Mouse (Mus musculus): ENCODE results near the gene Uchl3.

- TF ChIP-seq CTCF (IDR thresholded peaks at IDR 0.05; ENCODE audit: low read depth, low read length) (no peak), POLR2A (IDR thresholded peaks at IDR 0.05; ENCODE audit: insufficient read depth, low read length) (no peak), EP300 (IDR thresholded peaks at IDR 0.05; ENCODE audit: insufficient read depth, low read depth, low read length) (no peak)
Measured at GRCm38 (mm10) chr14:101733542-101734303, 80.0 kb downstream of the Uchl3 start.

Data from ES-Bruce4 (cell line).